Mouse (Mus musculus): ENCODE measurements around the gene Shc2.

DNA sequence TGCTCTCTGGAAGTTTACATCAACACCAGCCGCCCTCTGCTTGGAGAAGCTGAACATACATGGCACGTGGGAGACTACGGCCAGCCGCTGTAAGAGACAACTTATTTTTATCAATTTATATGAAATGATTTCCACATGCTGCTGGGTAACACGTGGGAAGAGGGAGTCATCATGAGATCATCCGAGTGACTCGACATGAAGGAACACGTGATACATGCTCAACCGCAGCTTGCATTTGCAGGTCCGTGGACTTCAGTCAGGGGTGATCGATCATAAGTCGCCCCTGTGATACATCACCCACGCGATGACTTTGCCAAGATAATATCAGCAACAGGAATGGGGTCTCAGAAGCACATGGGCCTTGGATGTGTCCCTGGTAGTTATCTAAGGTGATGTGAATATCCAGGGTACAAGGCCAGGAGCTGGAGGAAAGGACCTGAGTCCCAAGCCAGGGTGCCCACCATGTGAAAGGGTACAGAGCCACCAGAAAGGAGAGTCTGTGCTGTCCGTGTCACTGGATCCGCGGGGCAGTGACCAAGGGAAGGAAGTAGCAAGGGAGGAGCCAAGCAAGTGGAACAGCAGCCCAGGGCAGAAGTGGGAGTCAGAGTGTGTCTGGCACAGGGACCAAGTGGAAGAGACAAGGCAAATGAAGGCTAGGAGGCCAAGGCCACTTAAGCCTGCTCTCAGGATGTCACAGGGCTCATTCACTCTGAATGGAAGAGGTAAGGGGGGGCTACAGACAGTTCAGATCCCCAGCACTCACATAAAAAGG, 4.5 kb downstream of the Shc2 start:
- TF ChIP-seq POLR2A (IDR thresholded peaks at IDR 0.05; ENCODE audit: insufficient read depth, low read depth, low read length) (no peak), CTCF (IDR thresholded peaks at IDR 0.05; ENCODE audit: insufficient read depth, low read depth, low read length) (no peak)
